Mouse (Mus musculus) cerebellum, adult 2 months (tissue): Measurements from ENCODE around the gene Cerk.

Experiments
- CTCF ChIP-seq: fragments of 200-500 bp; IDR thresholded peaks from 2 replicates; pipeline ENCODE4 v1.5.1; 2011; ENCODE audit warnings: low read depth, mild to moderate bottlenecking, control low read depth, low read length, moderate library complexity, borderline replicate concordance; ENCODE audit not compliant: insufficient read depth
- POLR2A ChIP-seq: fragments of 200-500 bp; IDR thresholded peaks from 2 replicates; pipeline ENCODE4 v1.6.1; 2011; ENCODE audit warnings: low read length, control low read depth, borderline replicate concordance; ENCODE audit not compliant: insufficient read depth

- no peak for TF ChIP-seq CTCF
- TF ChIP-seq POLR2A, result no peak
Observed at GRCm38 (mm10) chr15:86113342-86113710, 72.6 kb downstream of the Cerk start.
